Mouse (Mus musculus): Measurements from ENCODE around the gene Chl1.

Gene Chl1

DNA sequence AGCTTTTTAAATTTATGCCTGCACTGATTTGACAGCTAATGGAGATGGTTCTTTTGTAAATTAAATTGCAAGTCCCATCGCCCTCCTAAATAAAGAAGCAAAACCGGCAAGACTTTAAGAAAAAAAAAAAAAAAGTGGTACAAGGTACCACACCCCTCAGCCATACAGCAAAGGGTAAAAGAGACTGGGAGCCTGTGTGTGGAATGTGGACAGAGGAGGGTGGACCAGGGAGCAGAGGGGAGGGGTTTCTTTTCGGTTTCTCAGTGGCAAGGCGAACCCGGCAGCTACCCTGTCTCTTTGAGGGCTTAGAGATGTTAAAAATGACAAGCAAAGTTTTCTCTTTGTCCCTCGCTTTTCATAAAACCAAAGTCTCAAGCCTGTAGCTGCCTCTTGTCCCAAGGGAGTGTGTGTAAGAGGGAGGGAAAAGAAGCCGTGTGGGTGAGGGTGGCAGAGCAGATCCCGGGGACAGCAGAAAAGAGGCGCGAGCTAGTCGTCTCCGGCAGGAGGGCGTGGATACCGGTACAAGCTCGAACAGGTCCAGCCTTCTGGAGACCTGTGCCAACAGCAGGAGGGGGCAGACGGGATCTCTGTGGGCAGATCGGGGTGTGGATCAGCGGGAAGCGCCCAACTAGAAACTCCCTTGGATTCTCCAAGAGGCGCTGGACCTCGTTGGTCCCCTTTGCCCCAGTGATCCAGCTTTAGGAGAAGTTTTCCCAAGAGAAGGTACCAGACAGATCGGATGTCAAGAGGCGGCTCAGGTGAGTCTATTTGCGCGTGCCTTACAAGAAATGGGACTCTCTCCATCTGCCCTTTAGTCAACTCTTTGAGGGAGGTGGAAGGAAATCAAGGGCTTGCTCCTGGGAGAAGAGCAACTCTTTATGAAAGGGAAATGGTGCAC, at the start of gene Chl1:
TSS of gene Chl1 (plus strand) at position 195 of the 898 bp plus-strand sequence.
- DNase-seq (ENCODE audit: low spot score), result no peak

DNA sequence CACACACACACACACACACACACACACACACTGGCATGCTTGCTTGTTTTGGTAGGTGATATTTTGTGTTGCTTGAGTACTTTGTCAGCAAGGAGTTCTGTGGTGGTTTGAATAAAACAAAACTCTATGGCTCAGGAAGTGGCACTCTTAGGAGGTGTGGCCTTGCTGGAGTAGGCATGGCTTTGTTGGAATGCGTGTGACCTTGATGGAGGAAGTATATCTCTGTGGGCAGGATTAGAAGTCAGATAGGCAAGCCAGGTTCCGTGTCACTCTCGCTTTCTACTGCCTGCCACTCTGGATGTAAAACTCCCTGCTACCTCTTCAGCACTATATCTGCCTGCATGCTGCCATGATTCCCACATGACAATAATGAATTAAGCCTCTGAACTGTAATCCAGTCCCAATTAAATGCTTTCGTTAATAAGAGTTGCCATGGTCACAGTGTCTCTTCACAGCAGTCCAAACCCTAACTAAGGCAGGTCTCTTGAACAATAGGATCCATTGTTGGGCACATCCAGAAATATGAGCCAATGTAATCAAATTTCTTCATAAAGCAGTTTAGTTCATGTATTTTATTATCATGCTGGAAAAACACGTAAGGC, 44.8 kb upstream of the Chl1 start:
- DNase-seq (ENCODE audit: low spot score), result no peak

- no peak for DNase-seq (ENCODE audit: low spot score)
Measured at GRCm38 (mm10) chr6:103473316-103473715, 37.1 kb upstream of the Chl1 start.

DNA sequence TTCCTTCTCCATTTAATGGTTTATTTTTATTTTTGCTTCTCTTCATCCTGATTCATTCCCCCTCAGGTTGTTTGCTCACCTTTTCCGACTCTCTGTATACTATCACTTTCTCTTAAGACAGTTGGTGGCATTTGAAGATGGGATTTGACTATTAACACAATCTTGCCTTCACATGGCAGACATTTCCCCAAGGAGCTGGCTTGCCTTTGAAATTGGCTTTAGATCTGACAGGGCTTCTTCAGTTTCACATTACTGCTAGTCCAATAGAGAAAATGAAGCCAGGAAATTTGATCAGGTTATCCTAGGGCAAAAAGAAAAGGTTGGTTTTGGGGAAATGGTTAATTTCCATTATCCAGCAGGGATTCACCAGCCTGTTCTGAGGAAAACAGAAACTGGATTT, 23.2 kb upstream of the Chl1 start:
- no peak for DNase-seq (ENCODE audit: low spot score)

DNA sequence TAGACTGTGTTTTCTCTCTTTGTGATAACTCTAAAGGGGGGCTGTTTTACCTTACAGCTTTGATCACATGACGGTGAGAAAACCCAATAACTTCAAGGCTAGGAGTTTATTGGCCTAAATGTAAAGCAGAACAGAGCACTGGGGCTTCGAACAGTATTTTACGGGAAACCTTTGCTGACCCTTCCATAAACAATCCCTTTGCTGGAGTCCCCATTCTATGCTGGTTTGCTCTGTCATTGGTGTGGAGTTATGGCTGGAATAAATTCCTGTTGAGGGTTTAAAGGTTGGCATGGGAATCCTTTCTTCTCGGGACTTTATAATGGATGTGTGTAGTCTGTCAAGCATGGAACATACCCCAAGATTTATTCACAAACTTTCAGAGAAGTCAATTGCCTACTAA, 12.0 kb upstream of the Chl1 start:
- no peak for DNase-seq (ENCODE audit: low spot score)

DNA sequence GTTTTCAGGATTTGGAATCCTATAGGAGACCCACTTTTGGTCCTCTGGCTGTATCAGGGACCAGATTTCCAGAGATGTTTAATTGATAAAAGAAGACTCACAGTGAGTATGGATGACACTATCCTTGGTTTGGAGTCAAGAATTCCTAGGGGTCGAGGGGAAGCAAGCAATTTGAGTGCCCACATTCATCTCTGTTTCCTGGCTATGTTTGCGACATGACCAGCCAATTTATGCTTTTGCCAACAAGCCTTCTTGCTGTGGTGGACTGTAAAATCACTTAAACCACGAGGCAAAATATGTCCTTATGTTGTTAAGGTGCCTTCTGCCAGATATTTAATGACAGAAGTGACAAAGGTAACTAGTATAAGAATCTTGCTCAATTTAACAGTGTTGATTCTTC, 6.3 kb upstream of the Chl1 start:
- no peak for DNase-seq (ENCODE audit: low spot score)

- no peak for DNase-seq (ENCODE audit: low spot score)
Measured at GRCm38 (mm10) chr6:103507751-103508575, 2.4 kb upstream of the Chl1 start.

DNA sequence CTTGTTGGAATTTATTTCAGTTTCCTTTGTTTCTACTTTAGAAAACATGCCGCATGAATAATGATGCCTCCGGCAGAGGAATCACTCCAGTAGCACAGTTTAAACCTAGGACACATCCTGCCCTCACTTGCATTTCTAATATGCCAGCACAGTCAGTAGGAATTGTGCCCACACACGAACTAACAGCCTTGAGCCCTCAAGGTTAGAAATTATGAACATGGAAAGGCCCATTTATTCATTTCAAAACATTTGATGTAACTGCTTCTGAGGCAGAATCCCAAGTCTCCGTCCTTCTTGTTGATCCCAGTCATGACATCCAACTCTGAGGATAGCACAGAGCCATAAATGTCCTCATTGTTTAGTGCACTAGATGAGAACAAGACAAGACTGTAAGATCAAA, 790 bp upstream of the Chl1 start:
- DNase-seq (ENCODE audit: low spot score), result no peak

DNA sequence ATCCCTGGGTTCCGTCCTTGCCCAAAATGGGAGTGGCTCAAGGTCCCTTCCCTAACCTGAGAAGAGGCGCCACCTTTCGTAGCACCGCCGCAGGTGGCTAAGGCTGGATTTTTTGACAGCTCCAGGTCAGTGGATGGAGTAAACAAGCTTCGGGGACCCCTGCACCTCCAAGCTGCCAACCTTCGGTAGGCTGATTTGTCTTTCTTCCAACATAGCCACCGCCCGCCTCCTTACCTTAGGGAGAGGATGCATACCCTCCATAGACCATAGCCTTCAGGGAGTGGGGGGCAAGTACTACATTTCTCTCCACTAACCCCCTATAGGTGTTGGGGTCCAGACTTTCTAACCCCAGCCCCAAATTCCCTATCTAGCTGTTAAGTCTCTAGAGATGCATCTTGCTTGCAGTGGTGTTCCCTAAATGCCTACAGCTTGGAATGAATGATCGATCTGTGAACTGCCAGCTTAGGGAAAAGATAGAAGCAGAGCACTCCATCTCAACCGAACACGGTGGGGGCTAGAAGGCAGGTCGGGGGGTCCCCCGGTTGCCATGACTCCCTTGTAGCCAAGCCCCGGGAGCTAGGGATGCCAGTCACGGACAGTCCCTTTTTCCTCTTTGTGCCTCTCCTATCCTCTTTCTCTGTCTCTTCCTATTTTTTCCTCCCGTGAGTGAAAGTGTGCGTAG, 1.0 kb downstream of the Chl1 start:
- no peak for DNase-seq (ENCODE audit: low spot score)

DNA sequence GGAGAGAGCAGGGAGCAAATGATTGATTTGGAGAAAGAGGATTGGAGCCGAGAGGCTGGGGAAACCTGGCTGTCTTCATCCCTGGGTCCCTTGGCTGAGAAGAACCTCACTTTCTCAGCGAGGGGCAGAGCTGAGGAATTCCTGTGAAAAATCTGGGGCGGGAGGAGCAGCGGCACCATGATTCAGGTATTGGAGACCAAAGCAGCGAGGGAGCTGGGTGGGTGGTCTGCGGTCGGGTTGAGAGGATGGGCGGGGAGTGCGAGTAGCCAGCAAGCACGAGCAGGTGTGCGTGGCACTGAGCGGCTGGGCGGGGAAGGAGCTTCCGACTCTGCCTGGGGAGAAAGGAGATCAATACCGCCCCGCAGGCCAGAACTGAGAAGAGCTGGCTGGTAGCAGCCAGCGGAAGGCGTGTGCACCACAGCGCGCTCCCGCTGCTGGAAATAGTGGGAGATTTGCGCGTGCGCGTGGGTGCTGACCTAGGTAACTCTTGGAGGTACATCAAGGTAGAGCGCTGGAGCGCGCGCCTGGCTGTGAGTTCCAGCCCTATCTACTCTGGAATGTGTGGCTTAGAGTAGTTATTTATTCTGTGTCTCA, 1.7 kb downstream of the Chl1 start:
- DNase-seq (ENCODE audit: low spot score), result no peak

- DNase-seq (ENCODE audit: low spot score), result no peak
Measured at GRCm38 (mm10) chr6:103512911-103513321, 2.5 kb downstream of the Chl1 start.

DNA sequence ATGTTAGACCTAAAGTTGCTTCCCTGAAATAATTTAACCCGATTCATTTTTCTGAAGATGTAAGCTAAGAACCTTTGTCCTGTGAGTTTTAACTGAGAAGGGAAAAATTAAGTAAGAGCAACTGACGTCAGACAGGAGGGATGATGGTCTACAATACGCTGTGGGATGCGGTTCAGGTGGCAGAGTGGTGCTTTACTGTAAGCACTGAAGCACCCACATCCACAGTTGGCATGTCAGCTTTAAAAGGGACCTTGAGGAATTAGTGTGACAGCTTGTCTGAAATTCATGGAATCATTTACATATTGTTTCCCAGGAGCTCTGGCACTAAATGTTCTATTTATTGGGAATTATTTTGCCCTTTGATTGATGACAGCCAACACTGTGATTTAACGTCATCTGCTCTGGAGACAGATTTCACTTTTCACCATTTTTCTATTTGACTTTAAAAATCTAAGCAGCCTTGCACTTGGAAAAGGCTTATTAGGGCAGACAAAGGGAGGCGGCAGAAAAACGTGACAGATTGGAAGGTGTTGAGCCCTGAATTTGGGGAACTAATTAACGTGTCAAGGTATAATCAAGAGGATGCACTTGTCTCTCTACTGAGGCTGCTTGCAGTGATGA, 3.3 kb downstream of the Chl1 start:
- DNase-seq (ENCODE audit: low spot score), result no peak

DNA sequence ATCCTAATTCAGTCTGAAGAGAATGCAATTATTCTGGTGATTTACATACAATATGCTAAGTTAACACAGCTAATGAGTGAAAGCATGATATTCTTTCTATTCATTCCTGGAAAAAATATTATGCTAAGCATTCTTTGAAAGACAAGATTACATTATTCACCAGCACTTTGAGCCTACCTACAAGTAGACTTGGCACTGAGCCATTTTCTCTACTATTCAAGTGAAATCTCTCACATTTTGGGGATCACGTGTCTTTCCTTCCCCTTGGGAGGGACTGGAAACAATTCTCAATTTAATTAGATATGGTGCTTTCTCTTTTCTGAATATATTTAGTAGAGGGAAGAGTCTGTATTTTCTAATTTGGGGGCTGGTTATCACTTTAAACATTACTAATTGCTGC, 4.0 kb downstream of the Chl1 start:
- DNase-seq (ENCODE audit: low spot score), result no peak

DNA sequence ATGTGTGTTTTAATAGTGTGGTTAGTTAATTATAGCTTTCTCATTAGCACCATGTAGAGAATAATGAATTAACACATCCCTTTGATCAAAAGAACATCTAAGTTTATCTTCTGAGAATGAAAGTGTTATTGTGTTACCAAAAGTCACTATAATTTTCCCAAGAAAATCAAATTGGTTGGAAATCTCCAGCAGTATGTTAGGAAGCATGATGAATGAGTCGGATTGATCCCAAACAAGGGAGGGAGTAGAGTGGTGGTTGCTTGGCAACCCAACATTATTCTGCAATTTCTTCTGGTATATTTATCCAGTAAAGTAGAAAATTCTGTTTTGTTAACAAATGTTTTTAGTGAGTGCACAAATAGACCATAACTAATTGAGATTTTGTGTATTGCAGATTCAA, 4.4 kb downstream of the Chl1 start:
- DNase-seq (ENCODE audit: low spot score), result no peak

GRCm38 (mm10) chr6:103519596-103519995, 9.2 kb downstream of the Chl1 start:
- no peak for DNase-seq (ENCODE audit: low spot score)

GRCm38 (mm10) chr6:103525326-103526024, 15.1 kb downstream of the Chl1 start:
- DNase-seq (ENCODE audit: low spot score), result no peak

- no peak for DNase-seq (ENCODE audit: low spot score)
Measured at GRCm38 (mm10) chr6:103526945-103527777, 16.8 kb downstream of the Chl1 start.

DNA sequence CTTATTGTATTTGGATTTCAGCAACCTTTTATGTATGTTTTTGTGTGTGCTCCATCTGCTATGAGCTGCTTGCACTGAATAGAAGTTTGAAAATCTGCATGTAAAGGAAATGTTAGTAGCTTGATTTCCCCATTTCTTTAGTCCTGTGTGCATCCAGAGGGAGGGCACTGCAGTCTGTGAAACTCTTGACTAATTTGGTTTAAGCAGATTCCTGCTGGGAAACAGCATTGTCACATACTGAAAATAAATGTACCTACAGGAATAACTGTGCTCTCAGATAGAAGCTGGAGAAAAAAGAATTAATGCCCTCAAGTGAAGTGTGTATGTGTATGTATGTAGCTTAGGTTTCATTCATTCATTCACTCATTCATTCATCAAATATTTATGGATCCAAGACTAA, 22.7 kb downstream of the Chl1 start:
- DNase-seq (ENCODE audit: low spot score), result no peak

GRCm38 (mm10) chr6:103534027-103534426, 23.6 kb downstream of the Chl1 start:
- DNase-seq (ENCODE audit: low spot score), result no peak

GRCm38 (mm10) chr6:103542576-103542975, 32.2 kb downstream of the Chl1 start:
- DNase-seq (ENCODE audit: low spot score), result no peak
